Mouse (Mus musculus): ENCODE measurements around the gene Slk. TPM values are rescaled to one million over a fixed set of nuclear protein-coding genes. Genes with fewer than 3 reads are reported as not detected.
A peak's percentile ranks its signal among the peaks of the same experiment; 100 is the strongest.

Gene Slk
- polyA plus RNA-seq, 1 experiment from 2014 or later = 8.8 TPM

GRCm38 (mm10) chr19:47537879-47538278 lies 41.6 kb upstream of the Slk start:
- ATAC-seq = no peak
- H3K4me3 ChIP-seq (ENCODE audit: low read depth, low read length) = peak overlapping the region; percentile 50; the same call in 1 of the 2 replicates
- TF ChIP-seq CTCF (IDR thresholded peaks at IDR 0.05; ENCODE audit: low read depth) = no peak
- H3K4me2 ChIP-seq (replicated peaks; ENCODE audit: low read depth) = peak overlapping the region; percentile 78
- no peaks in the 10 kb centered on the region for H3K9me3 ChIP-seq (ENCODE audit: control insufficient read depth)
- H3K27me3 ChIP-seq (replicated peaks; ENCODE audit: control insufficient read depth, insufficient read depth, low read length) = no peaks in the 10 kb centered on the region
- H3K9ac ChIP-seq (ENCODE audit: low read depth, low read length) = no peak overlapping the region
- H3K36me3 ChIP-seq (ENCODE audit: control insufficient read depth, insufficient read depth) = no peaks in the 10 kb centered on the region
- peak overlapping the region; percentile 87 for H3K27ac ChIP-seq (ENCODE audit: low read depth, low read length)
- 39% methylated on average over 6 of the region's 6 CpGs for WGBS
- H3K4me1 ChIP-seq (replicated peaks; ENCODE audit: control insufficient read depth, insufficient read depth, low read length) = peaks cover 15% of the 10 kb centered on the region

DNA sequence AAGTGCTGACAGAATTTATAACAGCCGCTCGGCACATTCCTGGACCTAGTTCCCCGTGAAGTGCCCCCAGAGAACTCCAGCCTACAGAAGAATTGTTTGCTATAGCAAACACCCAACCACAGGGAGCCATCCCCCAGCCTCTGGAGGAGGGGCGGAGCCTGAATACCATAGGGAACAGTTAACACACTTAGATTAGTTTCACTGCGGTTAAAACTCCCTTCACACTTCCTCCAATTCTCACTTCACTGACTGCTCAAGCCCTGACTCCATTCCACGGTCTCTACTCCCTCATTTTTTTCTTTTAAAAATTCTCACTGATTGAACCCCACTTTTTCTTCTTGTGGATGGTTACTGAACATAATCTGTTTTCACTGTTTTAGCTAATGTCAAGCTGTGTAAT lies 40.7 kb upstream of the Slk start:
- H3K9ac ChIP-seq (ENCODE audit: low read depth, low read length) = no peak overlapping the region
- H3K27ac ChIP-seq (ENCODE audit: low read depth, low read length) = no peak overlapping the region
- 0 out of 2 replicates have a peak overlapping the region, but pooled peaks have one; percentile 18 for H3K4me2 ChIP-seq (replicated peaks; ENCODE audit: low read depth)
- no peak overlapping the region for H3K4me3 ChIP-seq (ENCODE audit: low read depth, low read length)
- peaks cover 15% of the 10 kb centered on the region for H3K4me1 ChIP-seq (replicated peaks; ENCODE audit: control insufficient read depth, insufficient read depth, low read length)
- H3K27me3 ChIP-seq (replicated peaks; ENCODE audit: control insufficient read depth, insufficient read depth, low read length) = no peaks in the 10 kb centered on the region
- TF ChIP-seq CTCF (IDR thresholded peaks at IDR 0.05; ENCODE audit: low read depth) = no peak
- H3K36me3 ChIP-seq (ENCODE audit: control insufficient read depth, insufficient read depth) = no peaks in the 10 kb centered on the region
- no peak for ATAC-seq
- H3K9me3 ChIP-seq (ENCODE audit: control insufficient read depth) = no peaks in the 10 kb centered on the region
- WGBS = 8% methylated on average over 6 of the region's 6 CpGs

DNA sequence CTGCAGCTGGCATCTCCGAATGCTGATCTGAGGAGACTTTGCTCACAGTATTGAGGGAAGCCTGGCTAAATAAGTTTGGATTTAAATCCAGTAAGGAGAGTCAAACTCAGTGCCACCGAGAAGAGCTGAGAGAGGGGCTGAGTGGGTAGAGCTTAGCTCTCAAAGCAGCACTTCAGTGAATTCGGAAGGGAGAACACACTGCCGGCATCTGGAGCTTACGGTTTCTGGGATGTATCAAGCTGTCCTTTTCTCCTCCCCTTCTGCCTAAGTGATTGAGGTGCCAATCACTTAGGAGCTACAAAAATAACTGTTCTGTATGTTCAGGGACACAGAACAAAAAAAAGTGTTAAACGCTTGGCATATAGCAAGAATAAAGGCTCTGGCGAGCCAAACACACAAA lies 37.0 kb upstream of the Slk start:
- H3K4me1 ChIP-seq (replicated peaks; ENCODE audit: control insufficient read depth, insufficient read depth, low read length) = peaks cover 8% of the 10 kb centered on the region
- no peak overlapping the region for H3K4me3 ChIP-seq (ENCODE audit: low read depth, low read length)
- no peaks in the 10 kb centered on the region for H3K27me3 ChIP-seq (replicated peaks; ENCODE audit: control insufficient read depth, insufficient read depth, low read length)
- no peak overlapping the region for H3K4me2 ChIP-seq (replicated peaks; ENCODE audit: low read depth)
- WGBS = 62% methylated on average over 7 of the region's 7 CpGs
- H3K36me3 ChIP-seq (ENCODE audit: control insufficient read depth, insufficient read depth) = no peaks in the 10 kb centered on the region
- TF ChIP-seq CTCF (IDR thresholded peaks at IDR 0.05; ENCODE audit: low read depth) = no peak
- ATAC-seq = no peak
- no peaks in the 10 kb centered on the region for H3K9me3 ChIP-seq (ENCODE audit: control insufficient read depth)
- H3K9ac ChIP-seq (ENCODE audit: low read depth, low read length) = no peak overlapping the region
- H3K27ac ChIP-seq (ENCODE audit: low read depth, low read length) = no peak overlapping the region

DNA sequence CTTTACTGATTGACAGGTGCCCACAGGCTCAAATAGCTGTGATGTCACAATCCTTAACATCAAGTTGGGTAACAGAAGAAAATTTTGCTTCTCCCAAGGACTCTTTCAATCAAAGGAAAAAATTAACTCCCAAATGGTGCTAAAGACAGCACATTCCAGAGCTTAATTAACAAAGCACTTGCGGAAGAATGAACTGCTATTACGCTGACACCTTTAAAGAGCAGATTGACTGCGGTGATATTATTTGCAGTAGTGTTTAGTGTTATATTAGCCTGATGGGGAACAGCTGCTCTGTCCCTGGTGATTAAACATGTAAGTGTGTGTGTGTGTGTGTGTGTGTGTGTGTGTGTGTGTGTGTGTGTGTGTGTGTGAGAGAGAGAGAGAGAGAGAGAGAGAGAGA lies 34.4 kb upstream of the Slk start:
- no peak for TF ChIP-seq CTCF (IDR thresholded peaks at IDR 0.05; ENCODE audit: low read depth)
- H3K27ac ChIP-seq (ENCODE audit: low read depth, low read length) = no peak overlapping the region
- no peaks in the 10 kb centered on the region for H3K9me3 ChIP-seq (ENCODE audit: control insufficient read depth)
- no peak overlapping the region for H3K4me3 ChIP-seq (ENCODE audit: low read depth, low read length)
- H3K4me1 ChIP-seq (replicated peaks; ENCODE audit: control insufficient read depth, insufficient read depth, low read length) = no peaks in the 10 kb centered on the region
- ATAC-seq = no peak
- WGBS = 65% methylated on average over 3 of the region's 3 CpGs
- H3K9ac ChIP-seq (ENCODE audit: low read depth, low read length) = no peak overlapping the region
- H3K4me2 ChIP-seq (replicated peaks; ENCODE audit: low read depth) = no peak overlapping the region
- no peaks in the 10 kb centered on the region for H3K36me3 ChIP-seq (ENCODE audit: control insufficient read depth, insufficient read depth)
- no peaks in the 10 kb centered on the region for H3K27me3 ChIP-seq (replicated peaks; ENCODE audit: control insufficient read depth, insufficient read depth, low read length)

DNA sequence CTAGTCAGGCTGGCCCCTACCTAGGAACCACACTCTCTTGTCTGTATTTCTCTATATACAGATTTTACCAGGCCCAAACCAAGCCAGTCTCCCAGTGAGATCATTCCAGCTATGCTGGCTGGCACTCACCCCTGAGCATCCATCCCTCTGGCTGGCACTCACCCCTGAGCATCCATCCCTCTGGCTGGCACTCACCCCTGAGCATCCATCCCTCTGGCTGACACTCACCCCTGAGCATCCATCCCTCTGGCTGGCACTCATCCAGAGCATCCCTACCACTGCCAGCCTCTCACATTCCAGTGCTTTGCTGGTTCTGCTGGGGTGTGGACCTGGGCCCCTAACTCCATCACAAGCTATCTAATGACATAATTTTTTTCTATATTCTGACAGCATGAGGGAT lies 34.0 kb upstream of the Slk start:
- ATAC-seq = no peak
- TF ChIP-seq CTCF (IDR thresholded peaks at IDR 0.05; ENCODE audit: low read depth) = no peak

DNA sequence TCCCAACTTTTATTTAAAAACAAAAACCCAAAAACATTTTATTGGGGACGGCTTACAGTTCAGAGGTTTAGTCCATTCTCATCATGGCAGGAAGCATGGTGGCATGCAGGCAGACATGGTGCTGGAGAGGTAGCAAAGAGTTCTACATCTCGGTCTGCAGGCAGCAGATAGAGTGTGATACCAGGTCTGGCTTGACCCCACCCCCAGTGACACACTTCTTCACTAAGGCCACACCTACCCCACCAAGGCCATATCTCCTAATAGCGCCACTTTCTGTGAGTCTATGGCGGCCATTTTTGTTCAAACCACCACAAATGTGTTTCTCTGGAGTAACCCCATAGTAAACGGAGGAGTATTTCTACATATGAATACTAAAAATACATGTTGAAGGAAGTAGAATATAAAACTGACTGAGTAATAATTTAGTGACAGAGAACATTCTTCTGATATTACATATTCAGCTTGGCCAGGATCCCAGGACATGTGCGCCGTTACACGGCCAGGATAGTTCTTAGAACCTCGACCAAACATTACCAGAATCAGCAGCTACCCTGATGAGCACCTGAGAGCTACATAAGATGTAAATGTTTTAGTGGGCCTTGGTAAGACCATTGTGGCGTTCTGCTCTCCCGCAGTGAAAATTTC lies 30.9 kb upstream of the Slk start:
- H3K4me2 ChIP-seq (replicated peaks; ENCODE audit: low read depth) = no peak overlapping the region
- no peak overlapping the region for H3K27ac ChIP-seq (ENCODE audit: low read depth, low read length)
- H3K9ac ChIP-seq (ENCODE audit: low read depth, low read length) = no peak overlapping the region
- no peak for ATAC-seq
- no peak overlapping the region for H3K4me3 ChIP-seq (ENCODE audit: low read depth, low read length)
- H3K4me1 ChIP-seq (replicated peaks; ENCODE audit: control insufficient read depth, insufficient read depth, low read length) = no peaks in the 10 kb centered on the region
- TF ChIP-seq CTCF (IDR thresholded peaks at IDR 0.05; ENCODE audit: low read depth) = no peak
- H3K9me3 ChIP-seq (ENCODE audit: control insufficient read depth) = no peaks in the 10 kb centered on the region
- H3K36me3 ChIP-seq (ENCODE audit: control insufficient read depth, insufficient read depth) = no peaks in the 10 kb centered on the region
- H3K27me3 ChIP-seq (replicated peaks; ENCODE audit: control insufficient read depth, insufficient read depth, low read length) = no peaks in the 10 kb centered on the region
- 87% methylated on average over 11 of the region's 11 CpGs for WGBS

More for the DNA sequence above, 34.0 kb upstream of the Slk start:
- H3K27ac ChIP-seq (ENCODE audit: low read depth, low read length) = no peak overlapping the region
- no peaks in the 10 kb centered on the region for H3K27me3 ChIP-seq (replicated peaks; ENCODE audit: control insufficient read depth, insufficient read depth, low read length)
- no peak overlapping the region for H3K9ac ChIP-seq (ENCODE audit: low read depth, low read length)
- H3K4me2 ChIP-seq (replicated peaks; ENCODE audit: low read depth) = no peak overlapping the region
- H3K4me3 ChIP-seq (ENCODE audit: low read depth, low read length) = no peak overlapping the region
- no peaks in the 10 kb centered on the region for H3K36me3 ChIP-seq (ENCODE audit: control insufficient read depth, insufficient read depth)
- H3K9me3 ChIP-seq (ENCODE audit: control insufficient read depth) = no peaks in the 10 kb centered on the region
- no peaks in the 10 kb centered on the region for H3K4me1 ChIP-seq (replicated peaks; ENCODE audit: control insufficient read depth, insufficient read depth, low read length)

DNA sequence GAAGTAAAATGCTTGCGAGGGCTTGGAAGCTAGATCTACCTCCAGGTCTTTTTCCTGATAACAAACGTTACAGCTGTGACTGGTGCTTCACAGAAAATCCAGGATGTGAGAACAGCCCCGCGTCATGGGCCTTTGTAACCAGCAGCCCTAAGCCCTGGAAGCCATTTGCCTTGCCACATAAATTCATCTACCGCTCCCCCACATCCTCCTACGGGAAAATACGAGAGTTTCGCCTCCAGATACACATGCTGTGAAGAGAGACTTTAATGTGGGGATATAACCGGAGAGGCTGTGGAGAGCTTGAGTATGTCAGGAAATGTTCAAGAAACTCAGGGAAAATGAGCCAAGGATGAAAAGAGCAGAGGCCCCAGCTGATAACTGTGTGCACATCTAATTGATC lies 30.3 kb upstream of the Slk start:
- Histone ChIP-seq H3K4me2 (replicated peaks; ENCODE audit: low read depth) (no peak overlapping the region), H3K36me3 (ENCODE audit: control insufficient read depth, insufficient read depth) (no peaks in the 10 kb centered on the region), H3K9me3 (ENCODE audit: control insufficient read depth) (no peaks in the 10 kb centered on the region), H3K9ac (ENCODE audit: low read depth, low read length) (no peak overlapping the region), H3K4me1 (replicated peaks; ENCODE audit: control insufficient read depth, insufficient read depth, low read length) (no peaks in the 10 kb centered on the region), H3K27ac (ENCODE audit: low read depth, low read length) (no peak overlapping the region), H3K27me3 (replicated peaks; ENCODE audit: control insufficient read depth, insufficient read depth, low read length) (no peaks in the 10 kb centered on the region), H3K4me3 (ENCODE audit: low read depth, low read length) (no peak overlapping the region)
- no peak for TF ChIP-seq CTCF (IDR thresholded peaks at IDR 0.05; ENCODE audit: low read depth)
- no peak for ATAC-seq
- 82% methylated on average over 9 of the region's 9 CpGs for WGBS

All from intestine, postnatal 0 days (tissue).